Mouse (Mus musculus) stomach, postnatal 0 days (tissue): ENCODE measurements around the gene Klhdc9. TPM values are rescaled to one million over a fixed set of nuclear protein-coding genes. Genes with fewer than 3 reads are reported as not detected.

Experiments used
- ATAC-seq: fragments of 200-750 bp; cut with Nextera tagmentation; 2 replicates; pipeline ENCODE4 v1.8.0; 2017; ENCODE audit not compliant: low FRiP score, low TSS enrichment
- DNase-seq: peaks from one replicate; pipeline ENCODE4 v3.0.0-alpha.2; 2016; ENCODE audit warnings: low spot score
- H3K27ac ChIP-seq: fragments of 300-500 bp; sonication (generic); replicated peaks from 2 replicates; pipeline ENCODE4 v1.5.1; 2014; ENCODE audit warnings: mild to moderate bottlenecking, control low read depth
- H3K27me3 ChIP-seq: fragments of 300-500 bp; sonication (generic); 2 replicates; pipeline ENCODE4 v1.6.1; 2014; ENCODE audit warnings: low read length; ENCODE audit not compliant: control insufficient read depth, insufficient read depth
- H3K36me3 ChIP-seq: fragments of 300-500 bp; sonication (generic); 2 replicates; pipeline ENCODE4 v1.6.1; 2014; ENCODE audit warnings: low read length, mixed read lengths; ENCODE audit not compliant: control insufficient read depth, insufficient read depth
- H3K4me1 ChIP-seq: fragments of 300-500 bp; sonication (generic); replicated peaks from 2 replicates; pipeline ENCODE4 v1.6.1; 2014; ENCODE audit warnings: antibody characterized with exemption; ENCODE audit not compliant: control insufficient read depth, insufficient read depth
- H3K4me2 ChIP-seq: fragments of 300-500 bp; sonication (generic); replicated peaks from 2 replicates; pipeline ENCODE4 v1.6.1; 2014; ENCODE audit warnings: low read depth, mild to moderate bottlenecking, control low read depth, moderate library complexity
- H3K4me3 ChIP-seq: fragments of 300-500 bp; sonication (generic); 2 replicates; pipeline ENCODE4 v1.5.1; 2014; ENCODE audit warnings: low read depth, low read length, control low read depth
- H3K9ac ChIP-seq: fragments of 300-500 bp; sonication (generic); 2 replicates; pipeline ENCODE4 v1.6.1; 2014; ENCODE audit warnings: mild to moderate bottlenecking, low read length, control low read depth, mixed read lengths
- H3K9me3 ChIP-seq: fragments of 300-500 bp; sonication (generic); 2 replicates; pipeline ENCODE4 v1.6.1; 2016; ENCODE audit warnings: low read length; ENCODE audit not compliant: control insufficient read depth
- CTCF ChIP-seq: IDR thresholded peaks from 2 replicates; pipeline ENCODE4 v1.5.1; 2016; ENCODE audit warnings: antibody characterized with exemption, low read depth, mild to moderate bottlenecking, moderate library complexity
- EP300 ChIP-seq: optimal IDR thresholded peaks from 2 replicates; pipeline ENCODE3; 2016; ENCODE audit warnings: antibody characterized with exemption
- WGBS: fragments of 180-500 bp; shearing (Covaris S2); extraction: QIAGEN DNeasy Blood & Tissue Kit; methylation state at CpG from one replicate; pipeline ENCODE4 v1.1.7; 2014; 5-methylcytosine and 5-hydroxymethylcytosine counted together
- polyA plus RNA-seq: library from polyadenylated mRNA; unstranded; fragments of >200 nt; fragmentation: Nextera tagmentation; extraction: Ambion mirVana; gene quantifications from 2 replicates; pipeline ENCODE4 v1.2.1, GENCODE M21; 2015

The Klhdc9 gene
- polyA plus RNA-seq, 1 experiment from 2014 or later: 0.86 TPM

DNA sequence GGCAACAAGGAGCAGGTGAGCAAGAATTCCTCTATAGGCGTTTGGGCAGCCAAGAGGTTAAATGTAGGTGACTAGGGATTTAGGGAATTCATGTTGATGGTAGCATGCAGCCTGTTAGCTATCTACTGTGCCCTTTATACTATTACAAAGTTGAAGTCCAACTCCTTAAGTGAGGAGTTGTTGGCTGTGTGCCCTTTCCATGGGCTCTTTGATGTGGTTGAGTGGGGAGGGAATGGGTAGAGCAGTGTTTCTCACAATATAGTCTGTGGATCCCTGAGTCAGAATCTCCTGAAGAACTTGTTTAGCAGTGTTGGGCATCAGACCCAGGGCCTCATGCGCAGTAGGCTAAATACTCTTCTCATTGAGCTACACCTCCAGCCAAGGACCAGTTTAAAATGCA lies 3.8 kb downstream of the Klhdc9 start:
- Histone ChIP-seq H3K27me3 (no peaks in the 10 kb centered on the region), H3K4me2 (no peak overlapping the region), H3K9ac (no peak overlapping the region), H3K4me1 (no peaks in the 10 kb centered on the region), H3K27ac (0 out of 2 replicates have a peak overlapping the region, but pooled peaks have one; percentile 18), H3K9me3 (no peaks in the 10 kb centered on the region), H3K4me3 (no peak overlapping the region), H3K36me3 (peaks cover 4% of the 10 kb centered on the region; the same call in 1 of the 2 replicates)
- DNase-seq (no peak), ATAC-seq (no peak)
- WGBS: 84% methylated on average over 2 of the region's 2 CpGs
- TF ChIP-seq CTCF: no peak
- TF ChIP-seq EP300: no peak

DNA sequence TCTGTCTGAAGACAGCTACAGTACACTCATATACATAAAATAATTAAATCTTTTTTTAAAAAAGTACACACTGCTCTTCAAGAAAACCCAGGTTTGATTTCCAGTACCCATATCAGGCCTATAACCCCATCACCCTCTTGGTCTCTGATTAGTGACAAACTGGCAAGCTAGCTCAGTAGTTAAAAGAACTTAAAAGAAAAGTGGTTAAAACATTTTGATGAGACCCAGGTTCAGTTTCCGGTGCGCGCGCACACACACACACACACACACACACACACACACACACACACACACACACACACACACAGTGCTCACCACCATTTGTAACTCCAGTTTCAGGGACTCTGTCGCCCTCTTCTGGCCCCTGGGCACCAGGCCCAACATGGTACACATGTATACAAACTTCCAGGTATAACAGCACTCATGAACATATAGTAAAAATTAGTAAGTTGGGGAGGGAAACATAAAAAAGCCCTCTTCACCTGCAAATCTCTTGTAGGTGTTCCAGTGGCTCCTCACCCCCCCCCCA lies 4.7 kb downstream of the Klhdc9 start:
- peaks cover 4% of the 10 kb centered on the region; the same call in 1 of the 2 replicates for H3K36me3 ChIP-seq
- no peaks in the 10 kb centered on the region for H3K4me1 ChIP-seq
- H3K9me3 ChIP-seq: no peaks in the 10 kb centered on the region
- no peak overlapping the region for H3K27ac ChIP-seq
- ATAC-seq (no peak), DNase-seq (peak; percentile 69)
- TF ChIP-seq CTCF (peak; percentile 80), EP300 (no peak)
- no peak overlapping the region for H3K4me2 ChIP-seq
- no peaks in the 10 kb centered on the region for H3K27me3 ChIP-seq
- WGBS: 71% methylated on average over 4 of the region's 5 CpGs
- H3K9ac ChIP-seq: no peak overlapping the region
- no peak overlapping the region for H3K4me3 ChIP-seq

DNA sequence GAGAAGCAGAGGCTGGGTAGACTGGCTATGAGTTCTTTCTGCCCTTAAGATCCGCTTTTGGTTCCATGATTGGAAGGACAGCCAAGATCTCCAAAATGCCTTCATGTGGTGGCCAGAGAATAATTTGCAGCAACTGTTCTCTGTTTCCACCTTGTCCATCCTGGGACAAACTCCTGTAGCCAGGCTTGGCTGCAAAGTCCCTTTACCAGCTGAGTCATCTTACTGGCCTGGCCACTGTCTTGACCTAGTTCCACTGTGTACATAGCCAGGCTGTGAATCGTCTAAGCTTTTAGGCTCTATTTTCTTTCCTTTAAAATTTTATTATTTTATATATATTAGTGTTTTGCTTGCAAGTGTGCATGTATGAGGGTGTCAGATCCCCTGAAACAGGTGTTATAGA lies 11.4 kb downstream of the Klhdc9 start:
- Histone ChIP-seq H3K9me3 (no peaks in the 10 kb centered on the region), H3K4me3 (no peak overlapping the region), H3K9ac (no peak overlapping the region), H3K4me2 (no peak overlapping the region), H3K4me1 (no peaks in the 10 kb centered on the region), H3K36me3 (no peaks in the 10 kb centered on the region), H3K27ac (no peak overlapping the region), H3K27me3 (no peaks in the 10 kb centered on the region)
- no peak for TF ChIP-seq EP300
- TF ChIP-seq CTCF: no peak
- WGBS: 77% methylated on average over 2 of the region's 2 CpGs
- DNase-seq (no peak), ATAC-seq (no peak)

DNA sequence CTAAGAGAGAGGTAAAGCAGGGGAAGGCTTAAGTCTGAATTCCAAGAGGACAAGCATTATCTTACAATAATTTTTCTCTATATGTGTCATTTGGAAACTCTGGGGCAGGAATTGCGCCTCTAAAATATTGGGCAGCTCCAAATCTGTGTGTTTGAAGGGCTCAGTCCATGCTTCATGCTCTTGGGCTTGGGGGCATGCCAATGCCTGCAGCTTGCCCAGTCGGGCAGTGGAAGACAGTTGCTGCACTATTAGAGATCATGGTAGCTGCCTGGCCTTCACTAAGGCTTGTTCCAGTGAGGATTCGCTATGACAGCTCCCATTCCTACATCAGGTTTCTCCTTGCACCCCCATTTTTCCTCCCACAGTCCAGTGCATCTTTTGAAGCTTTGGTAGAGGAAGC lies 11.9 kb downstream of the Klhdc9 start:
- Histone ChIP-seq H3K27ac (no peak overlapping the region), H3K4me2 (no peak overlapping the region), H3K9ac (no peak overlapping the region), H3K4me3 (no peak overlapping the region), H3K27me3 (no peaks in the 10 kb centered on the region), H3K4me1 (no peaks in the 10 kb centered on the region), H3K36me3 (no peaks in the 10 kb centered on the region), H3K9me3 (no peaks in the 10 kb centered on the region)
- no peak for ATAC-seq
- no peak for DNase-seq
- TF ChIP-seq EP300 (no peak), CTCF (no peak)
- 89% methylated on average over 3 of the region's 3 CpGs for WGBS

DNA sequence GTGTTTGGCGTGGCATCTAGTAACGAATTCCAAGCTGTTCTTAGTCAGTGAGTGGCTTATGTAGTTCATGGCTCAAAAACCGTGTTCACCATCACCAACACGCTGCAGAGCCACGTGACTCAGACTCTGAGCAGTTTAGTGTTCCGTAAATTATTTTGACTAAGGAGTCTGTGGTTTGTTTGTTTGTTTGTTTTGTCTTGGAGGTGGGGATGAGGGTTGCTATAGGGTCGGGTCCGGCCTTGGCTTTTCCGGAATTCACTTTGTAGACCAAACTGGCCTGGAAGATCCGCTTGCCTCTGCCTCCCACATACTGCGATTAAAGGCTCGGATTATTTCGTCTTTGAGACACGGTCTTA lies 14.5 kb downstream of the Klhdc9 start:
- Histone ChIP-seq H3K27ac (peak overlapping the region; percentile 77), H3K4me1 (no peaks in the 10 kb centered on the region), H3K9ac (peak overlapping the region; percentile 75), H3K9me3 (no peaks in the 10 kb centered on the region), H3K4me2 (peak overlapping the region; percentile 83), H3K27me3 (no peaks in the 10 kb centered on the region), H3K4me3 (peak overlapping the region; percentile 94), H3K36me3 (peaks cover 5% of the 10 kb centered on the region)
- no peak for DNase-seq
- TF ChIP-seq CTCF: no peak
- no peak for TF ChIP-seq EP300
- WGBS: 1% methylated on average over 14 of the region's 14 CpGs
- no peak for ATAC-seq

DNA sequence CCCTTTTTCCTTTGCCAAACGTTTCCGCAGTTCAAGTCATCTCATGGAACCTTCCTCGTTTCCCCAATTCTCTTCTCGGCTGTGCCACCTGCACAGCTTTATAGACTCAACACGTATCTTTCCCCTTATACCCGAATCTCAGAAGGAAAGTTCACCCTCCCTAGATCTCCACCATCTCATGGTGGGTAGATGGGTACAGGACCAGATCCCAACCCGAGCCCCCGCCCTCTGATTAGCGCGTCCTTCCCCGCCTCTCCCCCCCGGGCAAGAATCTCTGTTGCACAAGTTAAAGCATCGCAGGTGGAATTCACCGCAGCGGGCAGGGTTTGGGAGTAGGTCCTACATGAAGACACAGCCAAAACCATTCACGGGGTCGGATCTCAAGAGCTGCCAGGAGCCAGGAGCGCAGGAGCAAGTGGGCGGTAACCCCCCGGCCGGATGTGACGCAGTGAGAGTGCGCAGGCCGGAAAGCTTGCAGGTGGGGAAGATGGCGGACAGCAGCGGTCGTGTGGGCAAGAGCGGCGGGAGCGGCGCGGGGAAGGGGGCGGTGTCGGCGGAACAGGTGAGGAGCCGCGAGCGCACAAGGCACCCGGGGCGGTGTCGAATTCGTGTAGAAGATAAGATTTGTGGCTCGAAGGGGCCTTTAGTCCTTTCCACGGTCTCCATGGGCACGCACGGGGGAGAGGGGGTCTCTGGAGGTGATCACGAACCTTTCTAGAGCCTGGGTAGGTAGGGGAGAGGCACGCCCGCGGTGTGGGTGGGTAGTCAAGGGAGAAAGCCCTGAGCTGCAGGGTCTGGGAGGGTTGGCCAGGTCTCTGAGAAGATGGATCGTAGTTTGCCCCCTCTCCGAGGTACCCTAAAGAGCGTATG lies 15.1 kb downstream of the Klhdc9 start, which contains the start of the genes Nit1 and Pfdn2:
Nit1 (minus strand) TSS at position 422 of the 870 bp plus-strand sequence.
Pfdn2 (plus strand) TSS at position 446 of the 870 bp plus-strand sequence.
- Histone ChIP-seq H3K36me3 (peaks cover 11% of the 10 kb centered on the region), H3K9ac (peak within 1 kb of the TSS; percentile 75), H3K9me3 (no peaks in the 10 kb centered on the region), H3K4me3 (peak within 1 kb of the TSS; percentile 94), H3K4me2 (peak within 1 kb of the TSS; percentile 83), H3K27me3 (no peaks in the 10 kb centered on the region), H3K4me1 (no peaks in the 10 kb centered on the region), H3K27ac (peak within 1 kb of the TSS; percentile 77)
- peak; percentile 95 for DNase-seq
- WGBS: 1% methylated on average over 53 of the region's 53 CpGs
- ATAC-seq: peak; percentile 88
- no peak for TF ChIP-seq EP300
- TF ChIP-seq CTCF: no peak
